Mouse (Mus musculus) liver, postnatal 0 days (tissue): ENCODE results near the gene Ncaph2.

Source experiments
- CTCF ChIP-seq: sonication (generic); IDR thresholded peaks from 2 replicates; pipeline ENCODE4 v1.5.1; 2016; ENCODE audit warnings: antibody characterized with exemption, low read depth
- EP300 ChIP-seq: IDR thresholded peaks from 2 replicates; pipeline ENCODE4 v1.6.1; 2016; ENCODE audit warnings: antibody characterized with exemption, low read depth, mild to moderate bottlenecking

GRCm38 (mm10) chr15:89314107-89314506 lies 41.4 kb upstream of the Ncaph2 start:
- TF ChIP-seq CTCF, result no peak
- TF ChIP-seq EP300, result no peak
